Mouse (Mus musculus) C2C12 (cell line): ENCODE data around the gene Sri.

Source experiments
- CEBPB ChIP-seq: IDR thresholded peaks from one replicate; pipeline ENCODE4 v1.6.1; 2011; ENCODE audit warnings: low read depth, mild to moderate bottlenecking, control low read depth, moderate library complexity
- CTCF ChIP-seq: IDR thresholded peaks from one replicate; pipeline ENCODE4 v1.5.1; 2011; ENCODE audit not compliant: control insufficient read depth, insufficient read depth, insufficient read length
- MAX ChIP-seq: IDR thresholded peaks from one replicate; pipeline ENCODE4 v1.6.1; 2011; ENCODE audit warnings: mild to moderate bottlenecking, control low read depth
- MYOG ChIP-seq: IDR thresholded peaks from one replicate; pipeline ENCODE4 v1.6.1; 2011; ENCODE audit not compliant: control insufficient read depth, insufficient read length; ENCODE audit errors: extremely low read depth

GRCm38 (mm10) chr5:8116561-8117168, 70.8 kb downstream of the Sri start:
- TF ChIP-seq MAX, result no peak
- no peak for TF ChIP-seq CTCF
- TF ChIP-seq CEBPB, result no peak
- TF ChIP-seq MYOG, result no peak
